Mouse (Mus musculus) hindbrain, postnatal 0 days (tissue): ENCODE results near the gene Senp3. TPM values are rescaled to one million over a fixed set of nuclear protein-coding genes. Genes with fewer than 3 reads are reported as not detected.

Experiments used
- ATAC-seq: fragments of 200-750 bp; cut with Nextera tagmentation; 2 replicates; pipeline ENCODE4 v1.8.0; 2017; ENCODE audit warnings: mild to moderate bottlenecking, moderate TSS enrichment, moderate library complexity
- DNase-seq: peaks from one replicate; pipeline ENCODE4 v3.0.0-alpha.2; 2015; ENCODE audit warnings: low spot score
- H3K27ac ChIP-seq: fragments of 300-500 bp; sonication (generic); 2 replicates; pipeline ENCODE4 v1.5.1; 2014; ENCODE audit warnings: mild to moderate bottlenecking
- H3K27me3 ChIP-seq: fragments of 300-500 bp; sonication (generic); 2 replicates; pipeline ENCODE4 v1.6.1; 2014; ENCODE audit warnings: low read length, mixed read lengths; ENCODE audit not compliant: insufficient read depth
- H3K36me3 ChIP-seq: fragments of 300-500 bp; sonication (generic); 2 replicates; pipeline ENCODE4 v1.6.1; 2014; ENCODE audit warnings: low read length, mixed read lengths; ENCODE audit not compliant: insufficient read depth
- H3K4me1 ChIP-seq: fragments of 300-500 bp; sonication (generic); 2 replicates; pipeline ENCODE4 v1.6.1; 2014; ENCODE audit warnings: antibody characterized with exemption, low read length, mixed read lengths; ENCODE audit not compliant: insufficient read depth
- H3K4me2 ChIP-seq: fragments of 300-500 bp; sonication (generic); 2 replicates; pipeline ENCODE4 v1.6.1; 2014; ENCODE audit warnings: low read depth, mild to moderate bottlenecking, low read length, moderate library complexity, mixed read lengths
- H3K4me3 ChIP-seq: fragments of 300-500 bp; sonication (generic); 2 replicates; pipeline ENCODE4 v1.5.1; 2014; ENCODE audit warnings: low read length
- H3K9ac ChIP-seq: fragments of 300-500 bp; sonication (generic); replicated peaks from 2 replicates; pipeline ENCODE4 v1.6.1; 2014; ENCODE audit warnings: mild to moderate bottlenecking, low read length, moderate library complexity, mixed read lengths
- H3K9me3 ChIP-seq: fragments of 300-500 bp; sonication (generic); 2 replicates; pipeline ENCODE4 v1.6.1; 2016; ENCODE audit warnings: low read length, mixed read lengths
- CTCF ChIP-seq: IDR thresholded peaks from 2 replicates; pipeline ENCODE4 v1.5.1; 2016; ENCODE audit warnings: antibody characterized with exemption, control low read depth, low read depth
- WGBS: fragments of 180-500 bp; shearing (Covaris S2); extraction: QIAGEN DNeasy Blood & Tissue Kit; methylation state at CpG from one replicate; pipeline ENCODE4 v1.1.7; 2014; 5-methylcytosine and 5-hydroxymethylcytosine counted together
- polyA plus RNA-seq: library from polyadenylated mRNA; unstranded; fragments of >200 nt; fragmentation: Nextera tagmentation; extraction: Ambion mirVana; gene quantifications from 2 replicates; pipeline ENCODE4 v1.2.1, GENCODE M21; 2015
- total RNA-seq: library from RNA; depleted of rRNA; stranded (reverse); fragments of >200 nt; gene quantifications from 2 replicates; pipeline ENCODE4 v1.2.3, GENCODE M21; 2014

Gene Senp3
- total and polyA plus RNA-seq, 2 experiments from 2014 or later = 68.6 to 69.2 TPM

DNA sequence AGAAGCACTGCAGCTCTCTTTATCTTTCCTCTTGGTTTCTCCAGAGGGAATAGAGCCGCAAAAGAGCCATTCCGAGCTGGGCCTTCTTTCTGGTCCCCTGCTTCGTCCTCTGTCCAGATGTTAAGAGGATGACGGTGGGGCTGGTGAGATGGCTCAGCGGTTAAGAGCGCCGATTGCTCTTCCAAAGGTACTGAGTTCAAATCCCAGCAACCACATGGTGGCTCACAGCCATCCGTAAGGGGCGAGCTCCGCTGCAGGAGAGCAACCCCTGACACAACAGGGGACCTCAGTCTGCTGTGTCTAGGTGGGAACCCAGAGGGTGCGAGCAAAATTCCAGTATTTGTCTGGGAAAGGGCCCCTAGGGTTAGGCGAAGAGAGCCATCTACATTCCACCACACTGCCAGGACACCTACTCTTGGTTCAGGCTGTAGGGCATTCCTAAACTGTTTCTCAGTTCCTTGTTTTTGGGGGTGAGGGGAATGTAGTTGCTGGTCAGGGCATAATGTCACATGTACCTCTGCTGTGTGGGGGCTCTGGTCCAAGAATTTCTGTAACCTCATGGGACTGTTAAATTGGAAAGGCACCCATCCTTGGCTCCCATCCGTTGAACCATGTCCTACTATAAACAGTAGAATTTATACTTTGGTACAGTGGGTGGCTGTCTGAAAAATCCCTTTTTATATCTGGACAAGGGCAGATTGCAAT lies 18.8 kb downstream of the Senp3 start:
- H3K9me3 ChIP-seq = no peaks in the 10 kb centered on the region
- 70% methylated on average over 13 of the region's 13 CpGs for WGBS
- DNase-seq (no peak), ATAC-seq (peak; percentile 4; the same call in 1 of the 2 replicates)
- no peaks in the 10 kb centered on the region for H3K4me1 ChIP-seq
- peak overlapping the region; percentile 94 for H3K27ac ChIP-seq
- H3K9ac ChIP-seq = peak overlapping the region; percentile 61
- peak overlapping the region; percentile 54 for H3K4me2 ChIP-seq
- no peaks in the 10 kb centered on the region for H3K27me3 ChIP-seq
- H3K36me3 ChIP-seq = peaks cover 36% of the 10 kb centered on the region
- H3K4me3 ChIP-seq = peak overlapping the region; percentile 54
- no peak for TF ChIP-seq CTCF

GRCm38 (mm10) chr11:69662213-69662966 lies 19.5 kb downstream of the Senp3 start, which contains the start of gene Mpdu1:
Mpdu1 (minus strand) TSS chr11:69662642.
- H3K9ac ChIP-seq = peak within 1 kb of the TSS; percentile 61
- no peaks in the 10 kb centered on the region for H3K9me3 ChIP-seq
- peak within 1 kb of the TSS; percentile 54 for H3K4me3 ChIP-seq
- TF ChIP-seq CTCF = peak; percentile 68
- H3K4me1 ChIP-seq = no peaks in the 10 kb centered on the region
- ATAC-seq (peak; percentile 97), DNase-seq (peak; percentile 99)
- H3K36me3 ChIP-seq = peaks cover 35% of the 10 kb centered on the region
- H3K27ac ChIP-seq = peak within 1 kb of the TSS; percentile 94
- H3K27me3 ChIP-seq = no peaks in the 10 kb centered on the region
- peak within 1 kb of the TSS; percentile 54 for H3K4me2 ChIP-seq
- WGBS = under 1% methylated on average over 48 of the region's 48 CpGs

- H3K9ac ChIP-seq = peak overlapping the region; percentile 61; the same call in 1 of the 2 replicates
- DNase-seq (no peak), ATAC-seq (no peak)
- H3K4me3 ChIP-seq = peak overlapping the region; percentile 54
- H3K27ac ChIP-seq = peak overlapping the region; percentile 94; the same call in 1 of the 2 replicates
- no peaks in the 10 kb centered on the region for H3K9me3 ChIP-seq
- no peaks in the 10 kb centered on the region for H3K4me1 ChIP-seq
- no peaks in the 10 kb centered on the region for H3K27me3 ChIP-seq
- H3K36me3 ChIP-seq = peaks cover 30% of the 10 kb centered on the region
- WGBS = 60% methylated on average over 3 of the region's 3 CpGs
- TF ChIP-seq CTCF = no peak
- H3K4me2 ChIP-seq = peak overlapping the region; percentile 54
Observed at GRCm38 (mm10) chr11:69661221-69661881, 20.5 kb downstream of the Senp3 start.

GRCm38 (mm10) chr11:69657462-69657881 lies 24.4 kb downstream of the Senp3 start:
- no peak for DNase-seq
- peaks cover 20% of the 10 kb centered on the region for H3K36me3 ChIP-seq
- no peaks in the 10 kb centered on the region for H3K9me3 ChIP-seq
- no peak overlapping the region for H3K27ac ChIP-seq
- 82% methylated on average over 15 of the region's 15 CpGs for WGBS
- no peak for TF ChIP-seq CTCF
- no peak overlapping the region for H3K4me2 ChIP-seq
- H3K9ac ChIP-seq = no peak overlapping the region
- no peak overlapping the region for H3K4me3 ChIP-seq
- ATAC-seq = no peak
- H3K27me3 ChIP-seq = no peaks in the 10 kb centered on the region
- H3K4me1 ChIP-seq = no peaks in the 10 kb centered on the region

DNA sequence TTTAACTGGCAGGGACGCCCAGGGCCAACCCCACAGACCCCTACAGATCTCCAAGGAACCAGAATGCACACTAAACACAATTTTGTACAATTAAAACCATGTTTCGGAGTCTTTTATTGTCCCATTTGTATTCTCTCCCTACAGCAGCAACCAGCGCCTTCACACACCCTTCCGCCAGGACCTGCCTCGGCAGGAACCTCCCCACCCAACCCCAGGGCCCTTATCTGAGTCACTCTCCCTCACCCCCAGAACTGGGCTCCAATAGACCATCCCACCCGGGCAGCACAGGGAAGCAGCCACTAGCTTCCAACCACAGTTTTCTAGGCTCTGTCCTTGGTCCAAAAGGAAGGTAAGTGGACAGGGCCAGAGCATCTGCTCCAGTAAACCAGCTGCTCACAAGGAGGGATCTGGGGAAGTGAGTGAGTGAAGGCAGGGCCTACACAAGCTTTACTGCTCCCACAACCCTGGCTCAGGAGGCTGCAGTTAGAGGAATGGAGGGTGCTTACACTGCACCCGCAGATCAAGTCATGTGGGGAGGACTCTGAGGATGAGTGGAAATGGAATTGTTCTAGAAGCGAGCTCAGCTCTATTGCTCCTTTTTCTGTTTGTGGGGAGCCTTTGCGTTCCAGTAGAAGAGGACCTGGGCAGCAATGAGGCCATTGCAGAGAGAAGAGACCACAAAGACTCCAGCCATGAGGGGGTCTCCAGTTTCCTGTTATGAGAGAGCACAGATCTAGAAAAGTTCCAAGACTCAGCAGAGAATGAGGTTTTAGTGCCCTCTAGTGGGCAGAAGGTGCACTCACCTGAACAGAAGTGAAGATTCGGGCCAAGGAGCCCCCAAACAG lies 25.0 kb downstream of the Senp3 start:
- Histone ChIP-seq H3K27me3 (no peaks in the 10 kb centered on the region), H3K9ac (0 out of 2 replicates have a peak overlapping the region, but pooled peaks have one; percentile 17), H3K4me1 (no peaks in the 10 kb centered on the region), H3K4me2 (no peak overlapping the region), H3K36me3 (peaks cover 27% of the 10 kb centered on the region), H3K9me3 (no peaks in the 10 kb centered on the region), H3K27ac (no peak overlapping the region), H3K4me3 (no peak overlapping the region)
- WGBS = 83% methylated on average over 10 of the region's 10 CpGs
- DNase-seq (peak; percentile 86), ATAC-seq (no peak)
- peak; percentile 88 for TF ChIP-seq CTCF

DNA sequence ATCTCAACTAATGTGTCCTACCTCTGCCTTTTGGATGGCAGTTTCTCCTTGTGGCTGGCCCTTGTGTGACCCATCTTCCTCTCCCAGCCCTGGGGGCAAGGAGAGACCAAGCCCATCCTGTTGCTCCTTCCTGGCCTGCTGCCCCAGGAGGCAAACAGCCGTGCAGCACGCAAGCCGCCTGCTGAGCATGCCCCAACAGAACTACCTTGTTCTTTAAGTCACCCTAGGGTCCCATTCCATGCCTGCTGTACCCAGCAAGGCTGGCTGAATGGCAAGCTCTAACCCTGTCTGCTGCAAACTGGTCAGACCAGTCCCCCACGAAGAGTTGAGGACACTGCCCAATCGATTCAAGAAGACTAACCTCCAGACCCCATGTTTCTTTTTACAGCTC lies 25.8 kb downstream of the Senp3 start:
- no peaks in the 10 kb centered on the region for H3K4me1 ChIP-seq
- DNase-seq (no peak), ATAC-seq (no peak)
- peaks cover 35% of the 10 kb centered on the region for H3K36me3 ChIP-seq
- H3K4me3 ChIP-seq = no peak overlapping the region
- WGBS = 86% methylated on average over 5 of the region's 5 CpGs
- H3K9ac ChIP-seq = no peak overlapping the region
- H3K27me3 ChIP-seq = no peaks in the 10 kb centered on the region
- no peak overlapping the region for H3K27ac ChIP-seq
- no peaks in the 10 kb centered on the region for H3K9me3 ChIP-seq
- no peak overlapping the region for H3K4me2 ChIP-seq
- no peak for TF ChIP-seq CTCF
